Mouse (Mus musculus) forebrain, embryonic 16.5 days (tissue): ENCODE results near the gene Kctd21. TPM values are rescaled to one million over a fixed set of nuclear protein-coding genes. Genes with fewer than 3 reads are reported as not detected.

ENCODE experiments used
- ATAC-seq: fragments of 200-750 bp; cut with Nextera tagmentation; 2 replicates; pipeline ENCODE4 v1.8.0; 2017; ENCODE audit warnings: mild to moderate bottlenecking, moderate library complexity
- H3K27ac ChIP-seq: fragments of 300-500 bp; sonication (generic); 2 replicates; pipeline ENCODE4 v1.5.1; 2014; ENCODE audit warnings: low read length, control low read depth
- H3K27me3 ChIP-seq: fragments of 300-500 bp; sonication (generic); replicated peaks from 2 replicates; pipeline ENCODE4 v1.6.1; 2014; ENCODE audit warnings: low read length; ENCODE audit not compliant: control insufficient read depth, insufficient read depth
- H3K36me3 ChIP-seq: fragments of 300-500 bp; sonication (generic); 2 replicates; pipeline ENCODE4 v1.6.1; 2014; ENCODE audit not compliant: control insufficient read depth, insufficient read depth
- H3K4me1 ChIP-seq: fragments of 300-500 bp; sonication (generic); replicated peaks from 2 replicates; pipeline ENCODE4 v1.6.1; 2014; ENCODE audit warnings: low read length; ENCODE audit not compliant: control insufficient read depth, insufficient read depth
- H3K4me2 ChIP-seq: fragments of 300-500 bp; sonication (generic); 2 replicates; pipeline ENCODE4 v1.6.1; 2014; ENCODE audit warnings: mild to moderate bottlenecking, low read length, control low read depth
- H3K4me3 ChIP-seq: fragments of 300-500 bp; sonication (generic); replicated peaks from 2 replicates; pipeline ENCODE4 v1.5.1; 2014; ENCODE audit warnings: mild to moderate bottlenecking, low read length, control low read depth
- H3K9ac ChIP-seq: fragments of 300-500 bp; sonication (generic); replicated peaks from 2 replicates; pipeline ENCODE4 v1.6.1; 2014; ENCODE audit warnings: low read depth, low read length, control low read depth
- H3K9me3 ChIP-seq: fragments of 300-500 bp; sonication (generic); 2 replicates; pipeline ENCODE4 v1.6.1; 2016; ENCODE audit warnings: low read length; ENCODE audit not compliant: control insufficient read depth
- WGBS: fragments of 180-500 bp; shearing (Covaris S2); extraction: QIAGEN DNeasy Blood & Tissue Kit; methylation state at CpG from one replicate; pipeline ENCODE4 v1.1.7; 2014; 5-methylcytosine and 5-hydroxymethylcytosine counted together
- polyA plus RNA-seq: library from polyadenylated mRNA; unstranded; fragments of >200 nt; fragmentation: Nextera tagmentation; extraction: Ambion mirVana; gene quantifications from 2 replicates; pipeline ENCODE4 v1.2.1, GENCODE M21; 2015

The Kctd21 gene
- polyA plus RNA-seq, 1 experiment from 2014 or later = 7.5 TPM

DNA sequence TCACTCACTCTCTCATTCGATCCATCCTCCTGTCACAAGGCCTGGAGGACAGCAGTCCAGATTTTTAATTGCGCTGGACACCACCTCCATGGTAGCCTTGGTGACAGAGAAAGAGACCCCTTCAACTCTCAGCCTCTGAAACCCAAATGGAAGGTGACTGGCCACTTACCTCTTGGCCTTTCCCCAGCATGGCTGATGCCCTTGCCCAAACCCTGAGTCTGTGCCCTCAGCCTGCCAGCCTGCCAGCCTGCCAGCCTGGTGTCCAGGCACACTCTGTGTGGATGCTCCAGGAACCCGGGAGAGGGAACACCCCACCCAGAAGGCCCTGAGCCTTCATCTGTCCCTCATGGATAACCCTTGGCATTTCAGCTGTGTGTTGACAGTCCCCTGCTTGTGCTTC is 2.5 kb upstream of the Kctd21 start:
- Histone ChIP-seq H3K4me3 (no peak overlapping the region), H3K27ac (no peak overlapping the region), H3K9ac (no peak overlapping the region), H3K4me2 (no peak overlapping the region), H3K9me3 (no peaks in the 10 kb centered on the region), H3K27me3 (peaks cover 9% of the 10 kb centered on the region), H3K4me1 (peaks cover 29% of the 10 kb centered on the region), H3K36me3 (no peaks in the 10 kb centered on the region; the same call in 1 of the 2 replicates)
- no peak for ATAC-seq
- WGBS = 87% methylated on average over 3 of the region's 3 CpGs

DNA sequence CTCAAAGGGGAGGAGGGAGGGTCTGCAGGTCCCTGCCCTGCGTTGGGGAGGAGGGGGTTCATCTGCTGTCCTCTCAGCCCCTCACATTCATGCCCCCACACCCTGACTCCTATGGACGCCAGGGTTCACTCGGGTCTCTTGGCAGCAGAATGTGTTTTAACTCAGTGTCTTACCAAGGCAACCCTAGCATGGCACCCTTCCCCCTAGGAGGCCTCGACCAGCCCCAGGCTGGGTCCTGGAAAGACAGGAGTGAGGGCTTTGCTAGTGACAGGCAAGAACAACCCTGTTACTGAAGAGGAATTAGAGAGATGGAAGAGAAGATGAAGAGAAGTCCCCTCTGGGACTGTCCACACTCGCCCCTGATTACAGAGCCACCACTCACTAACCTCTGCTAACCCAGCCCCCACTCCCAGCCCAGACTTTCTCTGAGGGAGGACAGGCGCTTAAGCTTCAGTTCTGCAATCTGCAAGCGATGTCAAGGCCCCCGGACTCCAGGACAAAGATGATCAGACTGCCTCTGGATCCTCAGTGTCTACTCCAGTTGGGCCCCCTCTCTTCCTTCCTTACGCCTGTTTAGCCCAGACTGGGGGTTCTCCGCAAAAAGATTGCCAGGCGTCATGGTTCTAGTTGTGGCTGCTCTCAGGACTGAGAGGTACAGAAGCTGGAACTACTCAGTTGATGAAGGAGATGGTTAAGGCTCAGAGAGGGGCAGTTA is 1.0 kb upstream of the Kctd21 start:
- no peak for ATAC-seq
- peak overlapping the region; percentile 82 for H3K4me3 ChIP-seq
- WGBS = 60% methylated on average over 11 of the region's 11 CpGs
- peaks cover 3% of the 10 kb centered on the region; the same call in 1 of the 2 replicates for H3K27me3 ChIP-seq
- peaks cover 21% of the 10 kb centered on the region for H3K4me1 ChIP-seq
- H3K9me3 ChIP-seq = no peaks in the 10 kb centered on the region
- H3K27ac ChIP-seq = no peak overlapping the region
- H3K9ac ChIP-seq = peak overlapping the region; percentile 81
- H3K4me2 ChIP-seq = peak overlapping the region; percentile 75
- no peaks in the 10 kb centered on the region for H3K36me3 ChIP-seq

DNA sequence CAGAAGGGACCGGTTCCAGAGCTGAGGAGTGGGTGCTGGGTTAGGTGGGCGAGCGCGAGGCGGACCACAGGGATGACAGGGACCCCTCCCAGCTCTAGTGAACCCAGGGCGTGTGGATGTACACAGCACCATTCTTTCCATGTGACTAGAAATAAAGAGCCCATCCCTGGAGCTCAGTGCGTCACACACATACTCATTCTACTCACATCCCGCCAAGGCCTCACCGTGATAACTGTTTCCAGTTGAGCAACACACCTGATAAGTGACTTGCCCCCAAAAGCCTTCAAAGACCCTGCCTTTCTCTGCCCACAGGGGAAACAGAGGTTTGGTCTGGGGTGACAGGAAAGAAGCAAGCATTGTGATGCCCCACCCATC is 527 bp downstream of the Kctd21 start:
- WGBS = 3% methylated on average over 9 of the region's 9 CpGs
- peak overlapping the region; percentile 68 for H3K9ac ChIP-seq
- no peak for ATAC-seq
- H3K27ac ChIP-seq = peak overlapping the region; percentile 24; the same call in 1 of the 2 replicates
- no peaks in the 10 kb centered on the region for H3K36me3 ChIP-seq
- no peaks in the 10 kb centered on the region for H3K9me3 ChIP-seq
- H3K4me3 ChIP-seq = peak overlapping the region; percentile 82
- H3K27me3 ChIP-seq = no peaks in the 10 kb centered on the region
- H3K4me2 ChIP-seq = peak overlapping the region; percentile 57
- peaks cover 21% of the 10 kb centered on the region for H3K4me1 ChIP-seq

DNA sequence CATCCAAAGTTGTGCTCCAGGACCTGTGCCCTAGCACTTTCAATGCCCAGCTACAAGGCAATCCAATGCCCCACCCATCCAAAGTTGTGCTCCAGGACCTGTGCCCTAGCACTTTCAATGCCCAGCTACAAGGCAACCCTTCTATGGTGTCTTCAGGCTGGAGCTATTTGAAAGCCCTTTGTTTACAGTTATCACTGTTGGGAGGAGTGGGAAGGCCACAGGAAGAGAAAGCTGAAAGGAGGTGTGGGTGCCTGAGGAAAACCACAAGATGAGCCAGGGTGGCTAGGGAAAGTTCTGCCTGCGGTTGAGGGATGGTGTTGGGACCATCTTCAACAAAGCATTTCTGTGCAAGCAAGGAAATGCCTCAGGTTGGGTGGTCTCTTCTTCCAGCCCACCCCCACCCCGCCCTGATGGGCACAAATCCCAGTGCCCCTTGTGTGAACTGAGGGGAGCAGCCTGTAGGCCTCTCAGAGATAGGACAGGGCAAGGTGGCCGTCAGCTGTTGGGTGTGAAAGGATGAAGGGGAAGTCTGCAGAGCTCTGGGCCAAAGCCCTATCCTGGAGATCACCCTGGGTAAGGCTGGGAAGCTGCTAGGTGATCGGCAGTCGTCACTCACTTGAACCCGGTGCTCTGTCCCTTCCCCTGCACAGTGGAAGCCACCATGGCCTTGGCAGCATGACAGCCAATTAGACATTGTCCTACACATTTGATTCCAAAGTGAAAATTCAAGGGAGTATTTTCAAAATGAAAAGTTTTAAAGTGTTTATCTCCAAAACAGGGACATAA is 1.2 kb downstream of the Kctd21 start:
- H3K9me3 ChIP-seq = no peaks in the 10 kb centered on the region
- peak overlapping the region; percentile 57 for H3K4me2 ChIP-seq
- peak overlapping the region; percentile 68 for H3K9ac ChIP-seq
- peaks cover 21% of the 10 kb centered on the region for H3K4me1 ChIP-seq
- peak overlapping the region; percentile 82 for H3K4me3 ChIP-seq
- no peak for ATAC-seq
- 84% methylated on average over 6 of the region's 6 CpGs for WGBS
- H3K36me3 ChIP-seq = no peaks in the 10 kb centered on the region
- no peak overlapping the region for H3K27ac ChIP-seq
- H3K27me3 ChIP-seq = no peaks in the 10 kb centered on the region

DNA sequence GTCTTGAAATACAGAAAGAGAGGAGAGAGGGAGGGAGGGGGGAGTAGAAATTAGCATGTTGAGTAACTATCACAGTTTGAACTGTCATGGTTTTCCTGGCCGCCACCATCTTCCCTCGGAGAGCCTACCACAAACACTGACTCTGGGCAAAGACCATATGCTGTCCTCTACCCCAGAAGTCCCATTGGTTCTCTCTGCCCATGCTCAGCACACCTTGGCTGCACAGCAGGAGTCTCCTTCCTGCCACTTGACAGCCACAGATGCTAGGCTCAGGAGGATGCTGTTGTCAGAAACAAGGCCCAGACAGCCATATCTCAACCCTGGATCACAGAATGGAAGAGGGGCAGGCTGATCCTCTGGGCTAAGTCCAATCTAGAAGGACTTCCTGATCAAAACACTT is 2.3 kb downstream of the Kctd21 start:
- no peak overlapping the region for H3K4me3 ChIP-seq
- H3K9ac ChIP-seq = no peak overlapping the region
- peaks cover 25% of the 10 kb centered on the region for H3K4me1 ChIP-seq
- no peak overlapping the region for H3K27ac ChIP-seq
- 80% methylated on average over 2 of the region's 2 CpGs for WGBS
- no peaks in the 10 kb centered on the region for H3K36me3 ChIP-seq
- H3K4me2 ChIP-seq = no peak overlapping the region
- no peaks in the 10 kb centered on the region for H3K9me3 ChIP-seq
- ATAC-seq = no peak
- no peaks in the 10 kb centered on the region for H3K27me3 ChIP-seq

DNA sequence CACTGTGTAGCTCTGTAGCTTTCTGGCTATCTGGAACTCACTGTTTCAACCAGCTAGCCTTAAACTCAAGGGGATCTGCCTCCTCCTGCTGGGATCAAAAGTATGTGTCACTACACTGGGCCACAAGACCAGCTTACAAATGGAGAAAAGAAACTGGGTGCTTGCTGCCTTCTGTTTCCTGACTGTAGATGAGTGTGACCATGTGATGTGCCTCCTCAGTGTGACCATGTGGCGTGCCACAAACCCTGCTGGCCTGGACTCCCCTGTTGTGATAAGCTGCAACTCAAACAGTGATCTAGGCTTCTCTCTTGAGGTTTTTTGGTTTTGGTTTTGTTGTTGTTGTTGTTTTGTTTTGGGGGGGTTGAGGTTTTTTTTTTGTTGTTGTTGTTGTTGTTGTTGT is 4.6 kb downstream of the Kctd21 start:
- no peaks in the 10 kb centered on the region for H3K9me3 ChIP-seq
- no peak overlapping the region for H3K4me3 ChIP-seq
- H3K27ac ChIP-seq = no peak overlapping the region
- no peak for ATAC-seq
- no peaks in the 10 kb centered on the region for H3K27me3 ChIP-seq
- no peaks in the 10 kb centered on the region for H3K36me3 ChIP-seq
- no peak overlapping the region for H3K9ac ChIP-seq
- no peak overlapping the region for H3K4me2 ChIP-seq
- peaks cover 17% of the 10 kb centered on the region for H3K4me1 ChIP-seq
- 65% methylated on average over 1 of the region's 1 CpGs for WGBS

DNA sequence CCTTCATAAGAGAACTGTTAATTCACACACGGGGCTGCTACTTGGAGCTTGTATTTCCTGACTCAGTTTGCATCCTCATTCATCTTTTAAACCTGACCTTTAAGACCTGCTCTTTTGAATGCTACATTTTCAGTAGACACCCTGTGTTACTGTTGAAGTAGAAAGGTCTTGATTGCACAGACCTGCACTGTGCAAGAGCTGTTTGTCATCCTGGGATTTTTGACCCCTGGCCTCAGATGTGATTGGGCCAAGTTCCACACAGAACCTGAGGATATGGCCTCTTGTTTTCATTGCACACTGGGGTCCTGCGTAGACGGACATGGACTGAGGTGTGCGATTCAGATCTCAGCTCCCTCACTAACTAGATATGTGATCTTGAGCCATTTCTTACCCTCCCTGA is 6.5 kb downstream of the Kctd21 start:
- H3K27me3 ChIP-seq = no peaks in the 10 kb centered on the region
- H3K9ac ChIP-seq = no peak overlapping the region
- no peaks in the 10 kb centered on the region for H3K36me3 ChIP-seq
- H3K9me3 ChIP-seq = no peaks in the 10 kb centered on the region
- no peak overlapping the region for H3K4me3 ChIP-seq
- peak overlapping the region; percentile 16; the same call in 1 of the 2 replicates for H3K27ac ChIP-seq
- ATAC-seq = no peak
- 84% methylated on average over 4 of the region's 4 CpGs for WGBS
- no peak overlapping the region for H3K4me2 ChIP-seq
- H3K4me1 ChIP-seq = peaks cover 9% of the 10 kb centered on the region; the same call in 1 of the 2 replicates

DNA sequence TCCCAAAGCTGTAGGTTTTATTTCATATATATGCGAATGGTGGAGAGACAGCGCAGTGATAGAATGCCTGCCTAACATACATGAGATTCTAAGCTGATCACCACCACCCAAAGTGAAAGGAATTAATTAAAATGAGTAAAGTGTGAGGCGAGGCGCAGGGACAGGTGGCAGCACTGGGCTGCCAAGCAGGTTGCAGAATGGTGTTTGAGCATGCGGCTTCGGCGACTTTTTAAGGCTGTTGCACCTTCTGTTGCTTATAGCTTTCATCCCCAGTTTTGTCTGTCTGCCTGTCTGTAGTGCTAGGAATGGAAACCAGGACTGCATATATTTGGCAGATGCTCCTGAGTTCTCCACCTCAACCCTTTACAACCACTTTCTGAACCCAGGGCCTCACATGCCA is 7.5 kb downstream of the Kctd21 start:
- H3K4me2 ChIP-seq = no peak overlapping the region
- H3K9ac ChIP-seq = no peak overlapping the region
- H3K4me1 ChIP-seq = peaks cover 9% of the 10 kb centered on the region
- no peaks in the 10 kb centered on the region for H3K27me3 ChIP-seq
- H3K27ac ChIP-seq = no peak overlapping the region
- WGBS = 73% methylated on average over 7 of the region's 7 CpGs
- ATAC-seq = peak; percentile 59
- no peaks in the 10 kb centered on the region for H3K36me3 ChIP-seq
- no peaks in the 10 kb centered on the region for H3K9me3 ChIP-seq
- H3K4me3 ChIP-seq = no peak overlapping the region

DNA sequence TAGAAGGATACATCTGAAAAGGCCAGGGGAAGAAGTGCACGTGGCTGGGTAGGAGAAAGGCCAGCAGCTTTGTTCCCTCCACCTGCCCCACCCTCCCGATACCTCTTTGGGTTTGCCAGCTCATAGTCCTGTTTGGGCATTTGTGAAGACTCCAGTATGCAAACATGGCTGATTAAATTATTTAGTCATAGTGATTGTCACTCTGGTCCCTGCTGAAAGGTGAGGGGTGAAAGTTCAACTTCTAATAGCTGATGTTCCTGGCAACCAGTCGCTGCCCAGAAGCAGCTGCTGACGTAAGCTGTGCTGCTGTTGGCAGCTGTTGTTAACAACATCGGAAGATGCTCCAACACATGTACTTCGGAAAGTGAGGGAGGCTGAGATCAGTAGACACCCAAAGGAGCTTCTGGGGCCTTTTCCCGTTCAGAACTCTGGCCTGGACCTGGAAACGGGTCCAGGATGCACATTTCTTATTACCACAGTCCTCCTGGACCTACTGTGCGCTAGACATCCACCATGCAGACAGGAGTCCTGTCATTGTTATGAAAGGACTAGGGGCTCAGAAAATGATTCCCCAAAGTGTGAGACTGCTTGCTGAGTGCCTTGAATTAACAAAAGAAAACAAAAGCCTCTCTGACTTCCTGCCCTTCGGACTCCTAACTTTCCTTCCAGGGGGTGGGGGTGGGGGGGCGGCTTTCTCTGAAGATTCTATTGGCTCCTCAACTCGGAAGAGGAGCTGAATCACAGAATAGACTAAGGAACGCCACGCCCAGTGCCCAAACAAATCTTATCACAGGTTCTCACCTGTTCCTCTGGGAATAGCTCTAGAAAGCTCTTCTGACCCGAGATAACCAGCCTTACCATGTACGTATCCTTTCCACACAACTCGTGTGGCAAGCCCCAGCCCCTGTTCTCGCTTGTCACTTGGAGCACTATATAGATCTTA is 9.1 kb downstream of the Kctd21 start:
- ATAC-seq = no peak
- H3K36me3 ChIP-seq = no peaks in the 10 kb centered on the region
- no peak overlapping the region for H3K4me3 ChIP-seq
- WGBS = 71% methylated on average over 18 of the region's 18 CpGs
- no peak overlapping the region for H3K4me2 ChIP-seq
- no peak overlapping the region for H3K9ac ChIP-seq
- no peaks in the 10 kb centered on the region for H3K27me3 ChIP-seq
- no peaks in the 10 kb centered on the region for H3K9me3 ChIP-seq
- H3K4me1 ChIP-seq = peaks cover 23% of the 10 kb centered on the region
- no peak overlapping the region for H3K27ac ChIP-seq
